Mouse (Mus musculus) liver, embryonic 13.5 days (tissue): ENCODE data around the gene Mettl7b. TPM values are rescaled to one million over a fixed set of nuclear protein-coding genes. Genes with fewer than 3 reads are reported as not detected.
A peak's percentile ranks its signal among the peaks of the same experiment; 100 is the strongest.

ENCODE experiments used
- ATAC-seq: fragments of 200-750 bp; cut with Nextera tagmentation; 2 replicates; pipeline ENCODE4 v1.8.0; 2017; ENCODE audit warnings: low read depth, mild to moderate bottlenecking, moderate number of reproducible peaks, moderate library complexity
- DNase-seq: peaks from one replicate; pipeline ENCODE4 v3.0.0; 2022
- H3K27ac ChIP-seq: fragments of 300-500 bp; sonication (generic); 2 replicates; pipeline ENCODE4 v1.5.1; 2015; ENCODE audit warnings: moderate library complexity, mild to moderate bottlenecking, inconsistent platforms
- H3K27me3 ChIP-seq: fragments of 300-500 bp; sonication (generic); 2 replicates; pipeline ENCODE4 v1.6.1; 2015; ENCODE audit warnings: mild to moderate bottlenecking, inconsistent platforms
- H3K36me3 ChIP-seq: fragments of 300-500 bp; sonication (generic); 2 replicates; pipeline ENCODE4 v1.6.1; 2015; ENCODE audit warnings: mild to moderate bottlenecking, inconsistent platforms
- H3K4me1 ChIP-seq: fragments of 300-500 bp; sonication (generic); replicated peaks from 2 replicates; pipeline ENCODE4 v1.6.1; 2015; ENCODE audit warnings: inconsistent platforms
- H3K4me2 ChIP-seq: fragments of 300-500 bp; sonication (generic); 2 replicates; pipeline ENCODE4 v1.6.1; 2015; ENCODE audit warnings: inconsistent platforms, mild to moderate bottlenecking, moderate library complexity
- H3K4me3 ChIP-seq: fragments of 300-500 bp; sonication (generic); replicated peaks from 2 replicates; pipeline ENCODE4 v1.5.1; 2015; ENCODE audit warnings: mild to moderate bottlenecking, inconsistent platforms
- H3K9ac ChIP-seq: fragments of 300-500 bp; sonication (generic); 2 replicates; pipeline ENCODE4 v1.6.1; 2015; ENCODE audit warnings: mild to moderate bottlenecking, inconsistent platforms
- H3K9me3 ChIP-seq: fragments of 300-500 bp; sonication (generic); replicated peaks from 2 replicates; pipeline ENCODE4 v1.6.1; 2016; ENCODE audit warnings: inconsistent platforms
- WGBS: fragments of 180-500 bp; shearing (Covaris S2); methylation state at CpG from one replicate; pipeline ENCODE4 v1.1.7; 2015; ENCODE audit not compliant: insufficient replicate concordance; 5-methylcytosine and 5-hydroxymethylcytosine counted together
- polyA plus RNA-seq: library from polyadenylated mRNA; unstranded; fragments of >200 nt; fragmentation: Nextera tagmentation; extraction: Ambion mirVana; gene quantifications from 2 replicates; pipeline ENCODE4 v1.2.1, GENCODE M21; 2015

Gene Mettl7b
- polyA plus RNA-seq, 1 experiment from 2014 or later = not detected

DNA sequence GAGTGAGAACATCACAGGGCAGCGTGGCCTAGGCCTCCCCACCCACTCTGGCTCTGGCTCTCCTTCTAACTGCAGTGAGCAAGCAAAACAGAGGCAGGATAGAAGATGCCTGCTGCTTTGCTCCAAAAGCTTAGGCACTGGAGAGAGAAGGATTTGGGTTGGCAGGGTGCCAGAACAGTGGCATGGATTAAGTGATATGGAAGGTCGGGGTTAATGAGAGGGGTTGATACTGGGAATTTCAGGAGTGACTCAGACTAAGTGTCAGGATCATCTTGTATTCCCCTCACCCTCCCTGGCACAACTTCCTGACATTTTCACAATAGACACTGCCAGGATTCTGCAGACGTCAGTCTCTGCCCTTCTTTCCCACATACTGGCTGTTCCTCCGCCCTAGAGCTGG, 32.4 kb downstream of the Mettl7b start:
- Histone ChIP-seq H3K4me3 (no peak overlapping the region), H3K4me2 (no peak overlapping the region), H3K27ac (no peak overlapping the region), H3K4me1 (peaks cover 11% of the 10 kb centered on the region), H3K27me3 (peaks cover 60% of the 10 kb centered on the region), H3K9me3 (no peaks in the 10 kb centered on the region), H3K9ac (no peak overlapping the region), H3K36me3 (no peaks in the 10 kb centered on the region)
- no peak for DNase-seq
- no peak for ATAC-seq
- 30% methylated on average over 4 of the region's 4 CpGs for WGBS

DNA sequence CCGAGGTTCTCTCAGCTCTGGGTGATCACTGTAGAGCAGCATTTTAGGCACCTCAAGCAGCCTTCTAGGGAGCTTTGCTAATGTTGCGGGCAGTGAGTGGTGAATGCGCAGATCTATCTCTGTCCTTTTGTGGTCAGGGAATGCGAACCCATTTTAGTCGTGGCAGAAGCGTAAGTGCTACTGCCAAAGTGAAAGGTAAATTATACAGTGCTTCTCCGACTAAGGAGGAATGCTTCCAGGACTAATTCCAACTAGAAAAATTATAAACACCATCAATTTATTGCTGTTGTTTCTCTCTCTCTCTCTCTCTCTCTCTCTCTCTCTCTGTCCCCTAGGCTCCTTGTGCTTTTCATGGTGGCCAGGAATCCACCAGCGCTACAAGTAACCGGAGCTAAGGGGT, 36.9 kb downstream of the Mettl7b start, which contains the start of gene Bloc1s1:
Gene Bloc1s1 (minus strand): TSS at position 101 of the 400 bp plus-strand sequence.
- Histone ChIP-seq H3K36me3 (no peaks in the 10 kb centered on the region), H3K27me3 (peaks cover 20% of the 10 kb centered on the region; the same call in 1 of the 2 replicates), H3K27ac (peak within 1 kb of the TSS; percentile 87), H3K4me2 (peak within 1 kb of the TSS; percentile 81), H3K9me3 (no peaks in the 10 kb centered on the region), H3K9ac (peak within 1 kb of the TSS; percentile 88), H3K4me1 (peaks cover 38% of the 10 kb centered on the region), H3K4me3 (peak within 1 kb of the TSS; percentile 90)
- 49% methylated on average over 9 of the region's 9 CpGs for WGBS
- no peak for ATAC-seq
- no peak for DNase-seq

DNA sequence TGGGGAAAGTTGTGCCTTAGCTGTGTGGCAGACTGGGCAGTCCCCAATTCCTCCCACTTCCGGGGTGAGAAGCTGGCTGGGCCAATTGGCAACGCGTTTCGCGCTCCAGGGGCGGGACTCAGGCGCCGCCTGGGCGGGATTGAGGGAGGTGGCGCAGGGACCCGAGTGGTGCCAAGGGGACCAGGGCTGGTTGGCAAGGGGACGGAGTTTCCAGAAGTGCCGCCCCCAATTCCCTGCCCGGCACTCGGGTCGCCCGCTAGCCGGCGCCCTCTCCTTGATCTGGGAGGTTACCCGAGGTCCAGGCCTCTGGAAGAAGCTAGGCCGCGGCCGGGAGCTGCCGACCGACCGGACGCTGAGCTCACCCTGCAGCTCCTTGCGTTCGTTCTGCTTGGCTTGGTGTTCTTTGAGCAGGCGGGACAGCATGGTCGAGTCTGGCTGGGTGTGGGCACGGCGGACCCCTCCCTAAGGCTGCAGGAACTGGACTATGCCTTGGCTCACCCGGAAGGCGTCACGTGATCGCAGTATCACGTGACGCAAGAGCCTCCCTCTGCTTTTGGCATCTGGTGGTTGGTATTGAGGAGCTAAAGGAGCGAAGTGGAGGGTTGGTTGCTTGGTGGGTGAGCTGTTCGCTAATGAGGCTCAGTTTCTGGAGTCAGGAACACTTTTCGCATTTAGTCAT, 37.6 kb downstream of the Mettl7b start:
- peaks cover 13% of the 10 kb centered on the region; the same call in 1 of the 2 replicates for H3K27me3 ChIP-seq
- ATAC-seq (peak; percentile 97), DNase-seq (peak; percentile 90)
- H3K4me2 ChIP-seq = peak overlapping the region; percentile 81
- no peaks in the 10 kb centered on the region for H3K36me3 ChIP-seq
- H3K9ac ChIP-seq = peak overlapping the region; percentile 88
- peaks cover 42% of the 10 kb centered on the region for H3K4me1 ChIP-seq
- H3K27ac ChIP-seq = peak overlapping the region; percentile 87
- H3K4me3 ChIP-seq = peak overlapping the region; percentile 90
- under 1% methylated on average over 42 of the region's 42 CpGs for WGBS
- H3K9me3 ChIP-seq = no peaks in the 10 kb centered on the region

DNA sequence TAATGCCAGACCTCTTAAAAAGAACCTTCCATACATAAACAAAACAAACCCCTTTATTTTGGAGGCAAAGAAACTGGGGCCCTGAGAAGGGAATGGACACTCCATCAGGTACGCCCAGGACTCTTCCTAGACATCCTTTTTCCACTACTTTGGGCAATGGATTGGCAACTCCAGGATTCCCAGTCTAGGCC, 38.1 kb downstream of the Mettl7b start, which contains the start of gene Rdh5:
Gene Rdh5 (minus strand): TSS at position 67 of the 191 bp plus-strand sequence.
- no peaks in the 10 kb centered on the region for H3K9me3 ChIP-seq
- peaks cover 44% of the 10 kb centered on the region for H3K4me1 ChIP-seq
- H3K4me2 ChIP-seq = peak within 1 kb of the TSS; percentile 81
- peak within 1 kb of the TSS; percentile 90 for H3K4me3 ChIP-seq
- ATAC-seq = no peak
- H3K9ac ChIP-seq = peak within 1 kb of the TSS; percentile 88
- no peak for DNase-seq
- WGBS = 23% methylated on average over 1 of the region's 1 CpGs
- peaks cover 8% of the 10 kb centered on the region; the same call in 1 of the 2 replicates for H3K27me3 ChIP-seq
- peak within 1 kb of the TSS; percentile 87 for H3K27ac ChIP-seq
- peaks cover 3% of the 10 kb centered on the region for H3K36me3 ChIP-seq

DNA sequence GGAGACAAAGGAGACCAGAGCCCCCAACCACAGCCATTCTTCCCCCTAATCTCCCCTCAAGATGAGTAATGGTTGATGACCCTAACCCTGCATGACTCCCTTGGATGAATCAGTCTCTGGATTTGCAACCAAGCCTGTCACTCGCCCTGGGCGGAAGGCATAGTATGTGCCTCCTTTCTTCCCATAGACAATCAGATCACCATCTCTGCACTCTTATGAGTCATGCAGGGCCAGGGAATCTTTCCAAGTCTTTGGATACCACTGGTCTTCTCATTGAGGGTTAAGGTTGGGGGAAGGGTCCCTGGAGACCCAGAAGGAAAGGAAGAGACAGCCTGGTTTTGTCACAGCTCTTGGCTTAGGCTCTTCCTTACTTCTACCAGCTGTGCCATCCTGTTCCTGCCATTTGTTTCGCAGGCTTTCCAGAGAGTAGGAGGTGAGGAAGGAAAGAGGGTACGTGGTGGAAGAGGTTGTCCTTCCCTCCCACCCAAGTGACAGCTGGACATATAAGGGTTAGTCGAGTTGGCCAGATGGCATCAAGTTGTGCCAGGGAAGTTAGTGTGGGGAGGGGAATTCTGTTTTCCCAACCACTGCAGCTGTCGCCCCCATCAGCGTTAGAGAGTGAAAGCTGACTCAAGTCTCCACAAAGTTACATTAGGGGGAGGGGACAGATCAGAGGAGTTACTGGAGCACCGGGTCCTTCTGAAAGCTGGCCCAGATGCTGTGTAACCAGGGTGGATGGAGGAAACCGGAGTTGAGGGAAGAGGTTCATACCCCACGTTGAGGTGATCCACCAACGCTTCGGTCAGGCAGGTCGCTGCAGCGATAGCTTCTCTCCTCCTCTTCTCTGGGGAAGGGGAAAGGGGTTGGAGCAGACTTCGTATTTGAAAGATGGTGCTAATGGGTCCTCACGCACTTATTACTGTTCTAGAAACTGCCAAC, 38.6 kb downstream of the Mettl7b start:
- DNase-seq = no peak
- no peak overlapping the region for H3K27ac ChIP-seq
- peak overlapping the region; percentile 90 for H3K4me3 ChIP-seq
- peak overlapping the region; percentile 81 for H3K4me2 ChIP-seq
- H3K36me3 ChIP-seq = peaks cover 8% of the 10 kb centered on the region
- H3K9me3 ChIP-seq = no peaks in the 10 kb centered on the region
- peaks cover 48% of the 10 kb centered on the region for H3K4me1 ChIP-seq
- 67% methylated on average over 16 of the region's 16 CpGs for WGBS
- peak overlapping the region; percentile 88 for H3K9ac ChIP-seq
- H3K27me3 ChIP-seq = 0 out of 2 replicates have a peak, but pooled peaks cover 7% of the 10 kb centered on the region
- no peak for ATAC-seq

DNA sequence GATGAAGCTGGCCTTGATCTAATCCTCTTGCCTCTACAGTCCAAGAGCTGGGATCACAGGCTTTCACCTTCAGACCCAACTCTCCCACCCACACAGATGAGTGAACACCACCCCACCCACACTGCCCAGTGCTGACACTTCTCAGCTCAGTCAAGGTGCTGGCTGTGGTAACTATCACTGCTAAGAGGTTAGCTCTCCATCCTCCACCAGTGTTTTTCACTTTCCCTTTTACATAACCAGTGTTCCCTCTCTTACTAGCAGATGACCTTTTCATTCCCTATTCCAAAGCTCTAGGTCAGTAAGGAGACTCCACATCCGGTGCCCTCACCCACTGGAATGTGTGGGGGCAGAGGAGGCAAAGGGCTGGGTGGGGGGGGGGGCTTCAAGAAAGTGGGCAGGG, 39.5 kb downstream of the Mettl7b start:
- WGBS = 50% methylated on average over 1 of the region's 1 CpGs
- Histone ChIP-seq H3K9me3 (no peaks in the 10 kb centered on the region), H3K9ac (no peak overlapping the region), H3K4me1 (peaks cover 48% of the 10 kb centered on the region), H3K36me3 (peaks cover 13% of the 10 kb centered on the region), H3K4me3 (no peak overlapping the region), H3K27me3 (0 out of 2 replicates have a peak, but pooled peaks cover 3% of the 10 kb centered on the region), H3K27ac (no peak overlapping the region), H3K4me2 (no peak overlapping the region)
- DNase-seq (no peak), ATAC-seq (no peak)

DNA sequence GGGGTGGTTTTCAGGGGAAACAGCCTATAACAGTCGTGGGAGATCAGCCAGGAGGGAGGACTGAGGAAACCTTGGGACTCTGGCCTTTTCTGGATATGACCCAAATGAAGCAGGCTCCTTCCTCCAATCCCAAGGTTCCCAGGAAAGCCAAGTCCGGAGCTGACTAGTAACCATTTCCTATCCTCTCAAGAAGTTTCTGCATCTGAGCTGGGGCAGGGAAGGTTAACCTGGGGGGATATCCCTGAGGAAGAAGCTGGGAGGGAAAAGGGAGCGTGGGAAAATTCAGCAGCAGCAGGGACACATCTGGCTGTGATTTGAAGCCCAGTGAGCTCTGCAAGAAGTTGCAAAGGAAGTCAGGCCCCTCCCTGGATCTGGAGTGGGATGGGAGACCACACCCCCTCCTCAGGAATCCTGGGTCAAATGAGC, 40.0 kb downstream of the Mettl7b start:
- WGBS = 60% methylated on average over 3 of the region's 3 CpGs
- Histone ChIP-seq H3K27ac (no peak overlapping the region), H3K9ac (no peak overlapping the region), H3K4me2 (no peak overlapping the region), H3K4me1 (peaks cover 48% of the 10 kb centered on the region), H3K9me3 (no peaks in the 10 kb centered on the region), H3K27me3 (0 out of 2 replicates have a peak, but pooled peaks cover 3% of the 10 kb centered on the region), H3K36me3 (peaks cover 13% of the 10 kb centered on the region), H3K4me3 (no peak overlapping the region)
- no peak for DNase-seq
- ATAC-seq = no peak

DNA sequence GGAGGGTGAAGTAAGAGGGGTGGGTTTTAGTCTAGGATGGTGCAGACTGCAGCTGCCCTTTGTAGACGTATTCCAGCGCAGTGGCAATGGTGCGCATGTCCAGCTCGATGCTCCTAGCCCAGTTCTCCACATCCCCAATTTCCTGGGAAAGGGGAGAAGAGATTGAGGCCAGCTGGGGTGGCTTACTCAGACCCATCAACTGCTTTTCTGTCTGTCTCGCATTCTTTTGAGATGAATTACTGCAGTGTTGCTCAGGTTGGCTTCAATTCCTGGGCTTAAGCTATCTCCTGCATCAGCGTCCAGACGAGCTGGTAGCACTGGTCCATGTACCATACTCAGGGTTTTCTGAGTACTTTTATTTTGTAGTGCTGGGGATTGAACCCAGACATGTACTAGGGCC, 40.8 kb downstream of the Mettl7b start:
- Histone ChIP-seq H3K9ac (no peak overlapping the region), H3K4me1 (peaks cover 48% of the 10 kb centered on the region), H3K9me3 (no peaks in the 10 kb centered on the region), H3K4me3 (no peak overlapping the region), H3K36me3 (peaks cover 13% of the 10 kb centered on the region), H3K27me3 (0 out of 2 replicates have a peak, but pooled peaks cover 3% of the 10 kb centered on the region), H3K4me2 (no peak overlapping the region), H3K27ac (no peak overlapping the region; the same call in 1 of the 2 replicates)
- DNase-seq (no peak), ATAC-seq (no peak)
- WGBS = 81% methylated on average over 7 of the region's 7 CpGs

DNA sequence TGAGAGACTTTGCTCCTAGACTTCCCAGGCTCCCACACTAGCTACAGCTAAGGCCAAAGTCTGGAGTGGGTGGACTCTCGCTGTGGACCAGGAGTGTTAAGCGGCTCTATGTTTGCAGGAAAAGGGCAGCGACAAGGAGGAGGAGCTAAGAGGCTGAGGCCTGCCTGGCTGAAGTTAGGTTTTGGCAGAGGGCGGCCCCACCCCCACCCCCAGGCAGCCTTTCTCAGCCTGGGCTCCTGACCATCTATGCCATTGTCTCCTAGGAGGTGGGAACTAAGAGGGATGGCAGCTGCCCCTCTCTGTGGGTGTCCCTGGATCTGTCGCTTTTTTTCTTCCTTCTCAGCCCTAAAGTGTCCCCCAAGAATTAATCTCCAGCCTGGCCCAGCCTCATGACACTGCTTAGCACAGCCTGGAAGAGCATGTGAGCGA, 41.6 kb downstream of the Mettl7b start:
- no peak overlapping the region for H3K9ac ChIP-seq

DNA sequence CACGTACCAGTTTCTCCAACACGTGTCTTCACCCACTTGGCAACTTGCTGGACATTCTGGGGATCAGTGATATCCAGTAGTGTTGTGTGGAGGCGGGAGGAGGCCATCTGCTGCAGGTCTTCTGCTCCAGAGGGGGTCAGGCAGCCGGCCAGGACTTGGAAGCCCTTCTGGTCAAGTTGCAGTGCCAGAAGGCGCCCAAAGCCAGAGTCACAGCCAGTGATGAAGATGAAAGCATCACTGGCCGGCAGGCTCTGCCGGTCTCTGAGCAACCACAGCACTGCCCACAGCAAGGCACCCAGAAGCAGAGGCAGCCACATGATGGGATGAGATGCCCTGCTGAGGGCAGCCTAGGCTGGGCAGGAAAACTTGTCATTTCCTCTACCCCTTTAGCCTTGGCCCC, 42.5 kb downstream of the Mettl7b start:
- Histone ChIP-seq H3K4me1 (peaks cover 38% of the 10 kb centered on the region), H3K9ac (no peak overlapping the region), H3K27me3 (no peaks in the 10 kb centered on the region), H3K9me3 (no peaks in the 10 kb centered on the region), H3K36me3 (peaks cover 13% of the 10 kb centered on the region), H3K4me2 (no peak overlapping the region), H3K27ac (no peak overlapping the region), H3K4me3 (no peak overlapping the region)
- 72% methylated on average over 7 of the region's 7 CpGs for WGBS
- DNase-seq (no peak), ATAC-seq (no peak)

More for the DNA sequence above, 41.6 kb downstream of the Mettl7b start:
- H3K4me2 ChIP-seq = no peak overlapping the region
- DNase-seq = no peak
- H3K9me3 ChIP-seq = no peaks in the 10 kb centered on the region
- no peaks in the 10 kb centered on the region for H3K27me3 ChIP-seq
- H3K36me3 ChIP-seq = peaks cover 13% of the 10 kb centered on the region
- peak overlapping the region; percentile 51 for H3K27ac ChIP-seq
- no peak overlapping the region for H3K4me3 ChIP-seq
- WGBS = 32% methylated on average over 6 of the region's 6 CpGs
- ATAC-seq = peak; percentile 8
- peaks cover 47% of the 10 kb centered on the region for H3K4me1 ChIP-seq

DNA sequence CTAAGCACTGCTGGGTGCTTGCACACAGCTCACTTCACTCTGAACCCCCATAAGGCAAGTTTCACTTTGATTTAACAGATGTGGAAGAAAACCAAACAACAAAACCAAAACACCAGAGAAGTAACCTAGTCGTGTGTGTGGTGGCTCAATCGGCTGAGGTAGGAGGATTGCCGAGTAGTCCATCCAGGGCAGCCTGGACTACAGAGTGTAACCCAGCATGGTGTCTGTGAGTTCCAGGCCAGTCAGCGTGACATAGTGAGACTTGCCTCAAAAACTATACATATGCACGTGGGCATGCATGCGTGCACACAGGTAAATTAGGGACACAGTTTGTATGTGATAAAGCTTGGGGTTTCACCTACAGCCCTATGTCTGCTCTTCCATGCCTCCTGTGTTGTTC, 43.4 kb downstream of the Mettl7b start:
- no peak for ATAC-seq
- H3K36me3 ChIP-seq = peaks cover 13% of the 10 kb centered on the region

More for the DNA sequence above, 43.4 kb downstream of the Mettl7b start:
- Histone ChIP-seq H3K27me3 (no peaks in the 10 kb centered on the region), H3K4me3 (no peak overlapping the region), H3K4me2 (no peak overlapping the region), H3K9me3 (no peaks in the 10 kb centered on the region), H3K27ac (no peak overlapping the region), H3K9ac (no peak overlapping the region), H3K4me1 (peaks cover 34% of the 10 kb centered on the region)
- DNase-seq = no peak
- WGBS = 71% methylated on average over 6 of the region's 6 CpGs
